Mouse (Mus musculus) erythroblast, embryonic 14.5 days (primary cell): ENCODE data around the gene Ypel5.

Source experiments
- GATA1 ChIP-seq: IDR thresholded peaks from 2 replicates; pipeline ENCODE4 v1.6.1; 2012; ENCODE audit warnings: low read length, inconsistent platforms, mixed read lengths
- TAL1 ChIP-seq: IDR thresholded peaks from 3 replicates; pipeline ENCODE4 v1.6.1; 2012; ENCODE audit warnings: low read length, inconsistent platforms, mixed read lengths

- TF ChIP-seq GATA1 (no peak), TAL1 (no peak)
Measured at GRCm38 (mm10) chr17:72857677-72858633, 21.7 kb downstream of the Ypel5 start.
